Mouse (Mus musculus): ENCODE results near the gene Atp1b1. TPM values are rescaled to one million over a fixed set of nuclear protein-coding genes. Genes with fewer than 3 reads are reported as not detected.
A peak's percentile ranks its signal among the peaks of the same experiment; 100 is the strongest.

Atp1b1 gene
- polyA plus RNA-seq, 2 experiments: 6.5 to 7.9 TPM

DNA sequence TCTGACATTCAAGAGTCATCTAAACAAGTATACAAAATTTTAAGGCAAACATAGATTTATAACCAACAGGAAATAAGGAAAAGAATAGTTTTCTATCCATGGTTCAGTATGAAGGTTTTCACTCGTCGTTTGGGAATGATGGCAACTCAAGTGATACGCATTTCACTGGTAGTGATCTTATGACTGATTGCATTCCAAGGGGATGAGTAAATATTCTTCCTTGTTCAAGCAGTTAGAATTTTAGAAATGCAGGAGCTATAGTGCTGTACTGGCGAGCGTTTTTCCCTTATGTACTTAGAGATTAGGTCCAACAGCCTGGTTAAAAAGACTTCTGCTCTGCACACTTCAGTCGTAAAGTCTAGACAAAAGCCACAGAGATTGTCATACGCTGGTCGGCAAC, 38.8 kb downstream of the Atp1b1 start:
- H3K27me3 ChIP-seq (ENCODE audit: control insufficient read depth, insufficient read depth, low read length): no peaks in the 10 kb centered on the region
- H3K9ac ChIP-seq (replicated peaks): no peak overlapping the region
- TF ChIP-seq EP300 (IDR thresholded peaks at IDR 0.05; ENCODE audit: low read depth) (no peak), CTCF (IDR thresholded peaks at IDR 0.05; ENCODE audit: low read depth) (no peak)
- no peak overlapping the region for H3K4me3 ChIP-seq (ENCODE audit: insufficient read depth in 1 of 2, low read depth in 2 of 2, low read length in 2 of 2)
- no peak overlapping the region for H3K4me2 ChIP-seq (ENCODE audit: low read depth)
- no peak for DNase-seq (ENCODE audit: low read depth in 3 of 3, low spot score in 3 of 3)
- no peak for ATAC-seq (ENCODE audit: insufficient read depth)
- H3K4me1 ChIP-seq (replicated peaks; ENCODE audit: control insufficient read depth in 2 of 2, insufficient read depth in 2 of 2, low read length in 1 of 2): peaks cover 0 to 15% of the 10 kb centered on the region in 2 experiments; a peak in 2 of 4 replicates
- no peak overlapping the region for H3K27ac ChIP-seq
- H3K9me3 ChIP-seq (ENCODE audit: control insufficient read depth, low read length): no peaks in the 10 kb centered on the region
- 76% methylated on average over 8 of the region's 8 CpGs for WGBS (ENCODE audit: insufficient replicate concordance)
- H3K36me3 ChIP-seq (replicated peaks; ENCODE audit: control insufficient read depth, insufficient read depth, low read depth): no peaks in the 10 kb centered on the region

DNA sequence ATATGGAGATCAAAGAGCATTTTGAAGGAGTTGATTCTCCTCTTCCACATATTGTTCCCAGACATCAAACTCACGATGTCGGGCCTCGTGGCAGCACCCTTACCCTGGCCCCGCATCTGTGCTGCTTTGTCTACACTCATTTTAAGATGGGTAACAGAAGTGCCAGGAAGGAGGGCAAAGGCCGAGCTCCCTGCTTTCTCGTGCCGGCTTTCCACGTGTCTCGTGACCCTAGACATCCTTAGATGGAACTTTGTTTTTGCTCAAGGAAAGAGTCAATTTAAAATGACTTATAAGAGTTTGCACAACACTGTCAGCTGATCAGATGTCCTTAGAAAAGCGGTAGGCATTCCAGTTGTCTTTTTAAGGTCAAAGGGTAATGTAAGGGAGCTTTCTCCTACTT, 39.8 kb downstream of the Atp1b1 start:
- WGBS (ENCODE audit: insufficient replicate concordance): 73% methylated on average over 10 of the region's 10 CpGs
- no peaks in the 10 kb centered on the region for H3K9me3 ChIP-seq (ENCODE audit: control insufficient read depth, low read length)

DNA sequence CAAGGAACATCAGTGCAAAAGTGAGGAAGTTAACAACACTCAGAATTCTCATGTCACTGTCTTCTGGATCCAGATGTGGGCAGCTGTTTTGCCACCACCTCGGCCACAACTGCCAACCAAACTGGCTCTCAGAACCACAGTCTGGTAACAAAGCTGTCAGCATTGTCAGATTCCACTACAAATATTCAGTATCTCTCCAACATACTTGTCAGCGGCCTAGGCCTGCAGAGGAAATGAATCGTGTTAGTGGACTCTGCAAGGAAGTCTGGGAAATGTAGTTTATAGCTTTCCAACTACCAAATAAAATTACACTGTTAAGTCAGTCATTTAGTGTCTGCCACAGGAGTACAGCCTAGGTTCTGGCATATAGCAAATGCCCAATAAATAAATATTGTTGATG, 40.6 kb downstream of the Atp1b1 start:
- Histone ChIP-seq H3K9ac (replicated peaks) (no peak overlapping the region), H3K4me3 (ENCODE audit: insufficient read depth in 1 of 2, low read depth in 2 of 2, low read length in 2 of 2) (no peak overlapping the region), H3K27me3 (ENCODE audit: control insufficient read depth, insufficient read depth, low read length) (no peaks in the 10 kb centered on the region), H3K27ac (no peak overlapping the region), H3K36me3 (replicated peaks; ENCODE audit: control insufficient read depth, insufficient read depth, low read depth) (no peaks in the 10 kb centered on the region), H3K9me3 (ENCODE audit: control insufficient read depth, low read length) (no peaks in the 10 kb centered on the region), H3K4me1 (replicated peaks; ENCODE audit: control insufficient read depth in 2 of 2, insufficient read depth in 2 of 2, low read length in 1 of 2) (peaks cover 0 to 15% of the 10 kb centered on the region in 2 experiments; a peak in 2 of 4 replicates), H3K4me2 (ENCODE audit: low read depth) (no peak overlapping the region)
- WGBS (ENCODE audit: insufficient replicate concordance): 49% methylated on average over 3 of the region's 3 CpGs
- DNase-seq (ENCODE audit: low read depth in 3 of 3, low spot score in 3 of 3): no peak
- TF ChIP-seq EP300 (IDR thresholded peaks at IDR 0.05; ENCODE audit: low read depth) (no peak), CTCF (IDR thresholded peaks at IDR 0.05; ENCODE audit: low read depth) (no peak)
- ATAC-seq (ENCODE audit: insufficient read depth): no peak

More for the DNA sequence above, 39.8 kb downstream of the Atp1b1 start:
- Histone ChIP-seq H3K27ac (no peak overlapping the region), H3K9ac (replicated peaks) (no peak overlapping the region), H3K36me3 (replicated peaks; ENCODE audit: control insufficient read depth, insufficient read depth, low read depth) (no peaks in the 10 kb centered on the region), H3K4me3 (ENCODE audit: insufficient read depth in 1 of 2, low read depth in 2 of 2, low read length in 2 of 2) (no peak overlapping the region), H3K4me1 (replicated peaks; ENCODE audit: control insufficient read depth in 2 of 2, insufficient read depth in 2 of 2, low read length in 1 of 2) (peaks cover 0 to 15% of the 10 kb centered on the region in 2 experiments; a peak in 2 of 4 replicates), H3K4me2 (ENCODE audit: low read depth) (no peak overlapping the region), H3K27me3 (ENCODE audit: control insufficient read depth, insufficient read depth, low read length) (no peaks in the 10 kb centered on the region)
- ATAC-seq (ENCODE audit: insufficient read depth): no peak
- TF ChIP-seq CTCF (IDR thresholded peaks at IDR 0.05; ENCODE audit: low read depth): no peak
- no peak for TF ChIP-seq EP300 (IDR thresholded peaks at IDR 0.05; ENCODE audit: low read depth)
- DNase-seq (ENCODE audit: low read depth in 3 of 3, low spot score in 3 of 3): no peak

DNA sequence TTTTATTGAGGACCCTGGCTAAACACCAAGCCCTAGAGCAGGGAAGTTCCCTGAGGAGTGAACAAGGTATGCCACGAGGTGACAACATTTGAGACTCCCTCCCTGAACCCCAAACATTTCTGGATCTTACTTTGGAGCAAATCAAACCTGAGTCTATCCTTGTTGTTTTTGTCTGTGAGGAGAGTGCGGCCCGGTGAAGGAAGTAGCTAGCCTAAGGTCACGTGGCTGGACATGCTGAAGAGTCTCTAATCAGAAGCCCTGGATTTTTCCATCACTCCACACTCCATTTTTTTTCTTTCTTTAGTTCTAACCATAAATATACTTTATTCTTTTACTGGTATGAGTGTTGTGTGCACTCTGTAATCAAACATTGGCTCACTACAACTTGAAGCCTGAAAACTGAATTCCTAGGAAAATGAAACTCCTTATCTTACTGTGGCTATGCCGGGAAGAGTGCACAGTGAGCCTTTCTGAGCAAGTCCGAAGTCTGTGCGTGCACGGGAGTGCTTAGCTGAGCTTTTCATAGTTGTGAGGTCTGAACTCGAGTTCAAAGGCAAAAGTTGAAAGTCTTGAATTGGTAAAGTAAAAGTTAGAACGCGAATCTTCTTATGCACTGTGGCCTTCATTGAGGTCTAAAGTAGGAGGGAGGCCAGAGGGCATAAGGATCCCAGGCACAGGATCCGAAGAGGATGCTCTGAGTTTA, 41.3 kb downstream of the Atp1b1 start:
- peaks cover 0 to 15% of the 10 kb centered on the region in 2 experiments; a peak in 2 of 4 replicates for H3K4me1 ChIP-seq (replicated peaks; ENCODE audit: control insufficient read depth in 2 of 2, insufficient read depth in 2 of 2, low read length in 1 of 2)
- no peak overlapping the region for H3K4me2 ChIP-seq (ENCODE audit: low read depth)
- H3K27me3 ChIP-seq (ENCODE audit: control insufficient read depth, insufficient read depth, low read length): no peaks in the 10 kb centered on the region
- no peak overlapping the region for H3K9ac ChIP-seq (replicated peaks)
- no peak for ATAC-seq (ENCODE audit: insufficient read depth)
- no peak for DNase-seq (ENCODE audit: low read depth in 3 of 3, low spot score in 3 of 3)
- no peaks in the 10 kb centered on the region for H3K36me3 ChIP-seq (replicated peaks; ENCODE audit: control insufficient read depth, insufficient read depth, low read depth)
- H3K9me3 ChIP-seq (ENCODE audit: control insufficient read depth, low read length): no peaks in the 10 kb centered on the region
- H3K27ac ChIP-seq: no peak overlapping the region
- TF ChIP-seq EP300 (IDR thresholded peaks at IDR 0.05; ENCODE audit: low read depth) (no peak), CTCF (IDR thresholded peaks at IDR 0.05; ENCODE audit: low read depth) (no peak)
- H3K4me3 ChIP-seq (ENCODE audit: insufficient read depth in 1 of 2, low read depth in 2 of 2, low read length in 2 of 2): no peak overlapping the region
- WGBS (ENCODE audit: insufficient replicate concordance): 68% methylated on average over 12 of the region's 12 CpGs

DNA sequence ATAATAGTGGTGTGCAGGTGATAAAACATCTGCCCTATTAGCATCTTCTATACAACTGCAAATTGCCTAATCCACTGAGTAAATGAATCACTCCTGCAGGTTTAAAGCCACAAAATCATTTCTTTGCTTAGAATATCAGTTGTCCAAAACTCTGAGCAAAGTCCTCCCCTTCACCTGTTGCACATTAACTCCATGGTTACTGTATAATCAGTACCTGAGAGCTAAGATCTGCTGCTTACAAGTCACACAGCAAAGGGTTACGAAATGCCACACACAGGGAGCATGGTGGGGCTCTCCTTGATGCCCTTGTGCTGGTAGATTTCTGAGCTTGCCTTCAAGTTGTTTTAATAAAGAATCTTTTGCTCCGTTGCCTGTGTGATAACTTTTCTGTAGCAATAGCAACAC, 42.8 kb downstream of the Atp1b1 start:
- Histone ChIP-seq H3K4me2 (ENCODE audit: low read depth) (no peak overlapping the region), H3K9me3 (ENCODE audit: control insufficient read depth, low read length) (no peaks in the 10 kb centered on the region), H3K4me3 (ENCODE audit: insufficient read depth in 1 of 2, low read depth in 2 of 2, low read length in 2 of 2) (no peak overlapping the region), H3K27ac (no peak overlapping the region), H3K36me3 (replicated peaks; ENCODE audit: control insufficient read depth, insufficient read depth, low read depth) (no peaks in the 10 kb centered on the region), H3K9ac (replicated peaks) (no peak overlapping the region), H3K4me1 (replicated peaks; ENCODE audit: control insufficient read depth in 2 of 2, insufficient read depth in 2 of 2, low read length in 1 of 2) (peaks cover 0 to 13% of the 10 kb centered on the region in 2 experiments; a peak in 2 of 4 replicates), H3K27me3 (ENCODE audit: control insufficient read depth, insufficient read depth, low read length) (no peaks in the 10 kb centered on the region)
- WGBS (ENCODE audit: insufficient replicate concordance): 59% methylated on average over 2 of the region's 2 CpGs
- no peak for TF ChIP-seq EP300 (IDR thresholded peaks at IDR 0.05; ENCODE audit: low read depth)
- TF ChIP-seq CTCF (IDR thresholded peaks at IDR 0.05; ENCODE audit: low read depth): no peak
- ATAC-seq (ENCODE audit: insufficient read depth): peak; percentile 70
- peak; percentile 24 to 37 (median 32) for DNase-seq (ENCODE audit: low read depth in 3 of 3, low spot score in 3 of 3)
